Mouse (Mus musculus) lung, adult 2 months (tissue): ENCODE measurements around the gene Pnpla1. TPM values are rescaled to one million over a fixed set of nuclear protein-coding genes. Genes with fewer than 3 reads are reported as not detected.
"Not testable (repeated sequence)": the region's sequence is repeated elsewhere in the genome, so short reads cannot be mapped to it uniquely, and the experiment has no call there.

Experiments used
- DNase-seq: peaks from one replicate; pipeline ENCODE4 v3.0.0; 2022
- H3K4me1 ChIP-seq: fragments of 200-500 bp; 2 replicates; pipeline ENCODE4 v1.6.1; 2011; ENCODE audit warnings: low read length; ENCODE audit not compliant: control insufficient read depth, insufficient read depth
- H3K4me3 ChIP-seq: fragments of 200-500 bp; replicated peaks from 2 replicates; pipeline ENCODE3; 2011; ENCODE audit warnings: low read depth, mild to moderate bottlenecking, control low read depth, low read length; ENCODE audit errors: extremely low read depth
- CTCF ChIP-seq: fragments of 200-500 bp; IDR thresholded peaks from 2 replicates; pipeline ENCODE4 v1.5.1; 2011; ENCODE audit warnings: mild to moderate bottlenecking, low read length, control low read depth; ENCODE audit not compliant: insufficient read depth
- POLR2A ChIP-seq: fragments of 200-500 bp; IDR thresholded peaks from 2 replicates; pipeline ENCODE4 v1.6.1; 2011; ENCODE audit warnings: low read depth, mild to moderate bottlenecking, control low read depth, low read length, borderline replicate concordance; ENCODE audit errors: extremely low read depth
- WGBS: fragments of 180-500 bp; shearing (Covaris S2); methylation state at CpG from one replicate; pipeline ENCODE4 v1.1.7; 2018; 5-methylcytosine and 5-hydroxymethylcytosine counted together
- polyA plus RNA-seq: library from polyadenylated mRNA; depleted of rRNA; stranded (reverse); fragments of >200 nt; gene quantifications from 2 replicates; pipeline ENCODE4 v1.2.3, GENCODE M21; 2012; rRNA removed

Gene Pnpla1
- polyA plus RNA-seq: 0.12 and 3.9 TPM in 2 replicates

GRCm38 (mm10) chr17:28858205-28858604, at the start of gene Pnpla1:
TSS of gene Pnpla1 (plus strand) at chr17:28858411.
- WGBS: 39% methylated on average over 12 of the region's 12 CpGs
- TF ChIP-seq CTCF: no peak
- TF ChIP-seq POLR2A: no peak
- Histone ChIP-seq H3K4me3 (no peak within 1 kb of the TSS), H3K4me1 (no peaks in the 10 kb centered on the region)
- peak; percentile 28 for DNase-seq

DNA sequence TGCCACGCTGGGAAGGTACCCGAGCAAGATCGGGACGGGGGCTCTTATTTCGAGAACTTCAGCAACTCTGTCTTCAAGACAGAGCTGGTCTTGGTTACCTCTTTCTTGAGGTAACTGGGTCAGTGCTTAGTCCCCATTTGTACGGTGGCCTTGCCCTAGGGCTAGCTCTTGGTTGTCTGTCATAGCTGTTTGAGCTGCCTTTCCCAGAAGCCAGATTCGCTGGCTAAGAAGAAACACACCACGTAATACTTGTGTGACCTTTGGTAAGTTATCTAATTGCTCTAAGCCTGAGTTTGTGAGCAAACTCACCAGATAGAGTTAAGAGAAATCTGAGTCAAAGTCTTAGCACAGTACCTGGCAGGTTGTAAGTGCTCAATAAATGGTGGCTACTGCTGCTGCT, 49.5 kb upstream of the Pnpla1 start:
- no peaks in the 10 kb centered on the region for H3K4me1 ChIP-seq
- TF ChIP-seq CTCF (no peak), POLR2A (no peak)
- no peak for DNase-seq
- no peak overlapping the region for H3K4me3 ChIP-seq
- 93% methylated on average over 8 of the region's 8 CpGs for WGBS

- Histone ChIP-seq H3K4me3 (no peak overlapping the region), H3K4me1 (no peaks in the 10 kb centered on the region)
- DNase-seq: no peak
- TF ChIP-seq CTCF (no peak), POLR2A (no peak)
- WGBS: 92% methylated on average over 10 of the region's 10 CpGs
Observed at GRCm38 (mm10) chr17:28809175-28809831, 48.9 kb upstream of the Pnpla1 start.

- H3K4me1 ChIP-seq: no peaks in the 10 kb centered on the region
- no peak for TF ChIP-seq CTCF
- TF ChIP-seq POLR2A: no peak
- 90% methylated on average over 10 of the region's 10 CpGs for WGBS
- DNase-seq: no peak
- no peak overlapping the region for H3K4me3 ChIP-seq
Observed at GRCm38 (mm10) chr17:28812345-28812744, 45.9 kb upstream of the Pnpla1 start.

- TF ChIP-seq CTCF (no peak), POLR2A (no peak)
- 90% methylated on average over 18 of the region's 18 CpGs for WGBS
Observed at GRCm38 (mm10) chr17:28814529-28815097, 43.6 kb upstream of the Pnpla1 start.

GRCm38 (mm10) chr17:28815384-28816004, 42.7 kb upstream of the Pnpla1 start:
- TF ChIP-seq POLR2A (no peak), CTCF (no peak)
- DNase-seq: no peak
- WGBS: 61% methylated on average over 10 of the region's 10 CpGs
- H3K4me1 ChIP-seq: no peaks in the 10 kb centered on the region
- no peak overlapping the region for H3K4me3 ChIP-seq

More at GRCm38 (mm10) chr17:28814529-28815097, 43.6 kb upstream of the Pnpla1 start:
- no peak for DNase-seq
- H3K4me1 ChIP-seq: no peaks in the 10 kb centered on the region
- H3K4me3 ChIP-seq: no peak overlapping the region

- not testable (repeated sequence) for H3K4me1 ChIP-seq, H3K4me3 ChIP-seq, DNase-seq
- WGBS: 92% methylated on average over 10 of the region's 10 CpGs
Observed at GRCm38 (mm10) chr17:28816326-28816725, 41.9 kb upstream of the Pnpla1 start.

GRCm38 (mm10) chr17:28816875-28817811, 41.1 kb upstream of the Pnpla1 start:
- no peak overlapping the region for H3K4me3 ChIP-seq
- H3K4me1 ChIP-seq: no peaks in the 10 kb centered on the region
- 95% methylated on average over 25 of the region's 25 CpGs for WGBS
- TF ChIP-seq CTCF: no peak
- no peak for TF ChIP-seq POLR2A
- DNase-seq: no peak

GRCm38 (mm10) chr17:28820189-28820588, 38.0 kb upstream of the Pnpla1 start:
- H3K4me3 ChIP-seq: no peak overlapping the region
- WGBS: 65% methylated on average over 2 of the region's 2 CpGs
- TF ChIP-seq POLR2A (no peak), CTCF (no peak)
- H3K4me1 ChIP-seq: no peaks in the 10 kb centered on the region
- no peak for DNase-seq
